Mouse (Mus musculus) embryonic facial prominence, embryonic 13.5 days (tissue): ENCODE results near the gene Ankrd12. TPM values are rescaled to one million over a fixed set of nuclear protein-coding genes. Genes with fewer than 3 reads are reported as not detected.
"Not testable (repeated sequence)": the region's sequence is repeated elsewhere in the genome, so short reads cannot be mapped to it uniquely, and the experiment has no call there.

Experiments
- ATAC-seq: fragments of 200-750 bp; cut with Nextera tagmentation; 2 replicates; pipeline ENCODE4 v1.8.0; 2017; ENCODE audit warnings: low read depth; ENCODE audit not compliant: insufficient number of reproducible peaks, insufficient read depth, low FRiP score, low TSS enrichment
- H3K27ac ChIP-seq: fragments of 300-500 bp; sonication (generic); 2 replicates; pipeline ENCODE4 v1.5.1; 2015; ENCODE audit warnings: moderate library complexity, mild to moderate bottlenecking, inconsistent platforms
- H3K27me3 ChIP-seq: fragments of 300-500 bp; sonication (generic); 2 replicates; pipeline ENCODE4 v1.6.1; 2015; ENCODE audit warnings: mild to moderate bottlenecking, inconsistent platforms
- H3K36me3 ChIP-seq: fragments of 300-500 bp; sonication (generic); 2 replicates; pipeline ENCODE4 v1.6.1; 2015; ENCODE audit warnings: mild to moderate bottlenecking, inconsistent platforms
- H3K4me1 ChIP-seq: fragments of 300-500 bp; sonication (generic); 2 replicates; pipeline ENCODE4 v1.6.1; 2015; ENCODE audit warnings: inconsistent platforms
- H3K4me2 ChIP-seq: fragments of 300-500 bp; sonication (generic); 2 replicates; pipeline ENCODE4 v1.6.1; 2015; ENCODE audit warnings: moderate library complexity, mild to moderate bottlenecking, inconsistent platforms
- H3K4me3 ChIP-seq: fragments of 300-500 bp; sonication (generic); 2 replicates; pipeline ENCODE4 v1.5.1; 2015; ENCODE audit warnings: mild to moderate bottlenecking, inconsistent platforms
- H3K9ac ChIP-seq: fragments of 300-500 bp; sonication (generic); 2 replicates; pipeline ENCODE4 v1.6.1; 2015; ENCODE audit warnings: mild to moderate bottlenecking, inconsistent platforms
- H3K9me3 ChIP-seq: fragments of 300-500 bp; sonication (generic); 2 replicates; pipeline ENCODE4 v1.6.1; 2016; ENCODE audit warnings: inconsistent platforms
- WGBS: fragments of 180-500 bp; shearing (Covaris S2); methylation state at CpG from one replicate; pipeline ENCODE4 v1.1.7; 2015; ENCODE audit warnings: mixed read lengths; 5-methylcytosine and 5-hydroxymethylcytosine counted together
- polyA plus RNA-seq: library from polyadenylated mRNA; unstranded; fragments of >200 nt; fragmentation: Nextera tagmentation; extraction: Ambion mirVana; gene quantifications from 2 replicates; pipeline ENCODE4 v1.2.1, GENCODE M21; 2015

Gene Ankrd12
- polyA plus RNA-seq, 1 experiment from 2014 or later = 41.4 TPM

DNA sequence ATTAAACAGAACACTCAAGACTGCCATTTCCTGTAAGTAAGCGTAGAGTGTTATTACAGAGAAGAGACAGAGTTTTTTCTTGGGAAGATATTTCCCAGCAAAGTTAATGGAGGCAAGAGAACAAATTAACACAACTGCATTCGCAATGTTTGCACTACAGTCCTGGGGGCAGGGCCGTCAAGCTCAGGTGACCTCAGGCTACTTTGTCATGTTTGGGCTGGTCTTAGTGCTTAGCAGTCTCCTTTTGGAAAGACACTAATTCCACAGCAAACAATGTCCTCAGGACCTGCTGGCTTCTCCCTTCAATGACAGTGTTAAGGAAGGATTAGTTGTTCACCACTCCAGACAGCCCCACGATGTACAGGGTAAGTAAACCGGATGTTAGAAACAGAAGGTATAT is 35.9 kb downstream of the Ankrd12 start:
- H3K9me3 ChIP-seq = no peaks in the 10 kb centered on the region
- H3K27ac ChIP-seq = no peak overlapping the region
- peaks cover 20% of the 10 kb centered on the region for H3K36me3 ChIP-seq
- no peaks in the 10 kb centered on the region for H3K4me1 ChIP-seq
- H3K4me3 ChIP-seq = no peak overlapping the region
- WGBS = 79% methylated on average over 5 of the region's 5 CpGs
- no peak for ATAC-seq
- H3K4me2 ChIP-seq = no peak overlapping the region
- H3K9ac ChIP-seq = no peak overlapping the region
- no peaks in the 10 kb centered on the region for H3K27me3 ChIP-seq

DNA sequence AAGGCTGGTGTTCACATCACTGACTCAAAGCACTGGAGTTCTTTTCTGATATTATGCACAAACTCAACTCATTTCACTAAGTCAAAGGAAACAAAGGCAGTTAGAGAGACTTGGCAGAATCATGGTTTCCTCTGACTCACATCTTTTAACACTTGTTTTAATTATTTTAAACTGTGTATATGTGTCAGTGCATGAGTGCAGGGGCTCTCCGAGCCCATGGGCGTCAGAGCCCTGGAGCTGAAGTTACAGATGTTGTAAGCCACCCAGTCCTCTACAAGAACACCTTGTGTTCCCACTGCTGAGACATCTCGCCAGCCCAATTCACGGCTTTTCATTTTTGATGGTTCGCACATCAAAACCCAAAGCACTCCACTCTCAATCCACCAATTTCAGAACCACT is 43.6 kb downstream of the Ankrd12 start:
- no peaks in the 10 kb centered on the region for H3K9me3 ChIP-seq
- WGBS = 93% methylated on average over 5 of the region's 5 CpGs
- H3K27ac ChIP-seq = no peak overlapping the region
- H3K4me1 ChIP-seq = no peaks in the 10 kb centered on the region
- no peak overlapping the region for H3K4me3 ChIP-seq
- no peak for ATAC-seq
- H3K36me3 ChIP-seq = peaks cover 16% of the 10 kb centered on the region
- no peaks in the 10 kb centered on the region for H3K27me3 ChIP-seq
- H3K9ac ChIP-seq = no peak overlapping the region
- no peak overlapping the region for H3K4me2 ChIP-seq

DNA sequence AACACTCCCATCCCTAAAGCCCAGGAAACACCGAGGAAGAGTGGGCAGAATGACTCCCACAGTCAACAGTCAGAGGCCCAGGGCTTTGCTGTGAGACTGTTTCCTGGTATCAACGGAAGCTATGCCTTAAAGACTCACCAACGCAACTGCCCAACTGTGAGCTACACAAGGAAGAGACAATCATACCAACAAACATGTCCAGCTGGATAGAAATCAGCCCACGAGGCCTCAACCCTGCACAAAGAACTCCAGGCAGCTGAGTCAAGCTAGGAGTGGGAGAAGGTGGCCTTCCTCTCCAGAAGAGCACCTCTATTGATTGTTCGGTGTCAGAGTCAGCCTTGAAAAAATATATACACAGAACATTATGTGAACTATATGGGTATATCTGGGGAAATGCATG is 44.9 kb downstream of the Ankrd12 start:
- no peak overlapping the region for H3K4me2 ChIP-seq

GRCm38 (mm10) chr17:66024211-66024610 is 52.7 kb downstream of the Ankrd12 start:
- Histone ChIP-seq H3K9ac (no peak overlapping the region), H3K27me3 (no peaks in the 10 kb centered on the region), H3K9me3 (no peaks in the 10 kb centered on the region), H3K4me2 (no peak overlapping the region), H3K27ac (no peak overlapping the region), H3K4me1 (no peaks in the 10 kb centered on the region), H3K36me3 (peaks cover 48% of the 10 kb centered on the region), H3K4me3 (no peak overlapping the region)
- WGBS = 88% methylated on average over 7 of the region's 7 CpGs
- ATAC-seq = no peak

More for the DNA sequence above, 44.9 kb downstream of the Ankrd12 start:
- Histone ChIP-seq H3K4me1 (no peaks in the 10 kb centered on the region), H3K27ac (no peak overlapping the region), H3K36me3 (peaks cover 21% of the 10 kb centered on the region), H3K4me3 (no peak overlapping the region), H3K27me3 (no peaks in the 10 kb centered on the region), H3K9me3 (no peaks in the 10 kb centered on the region), H3K9ac (no peak overlapping the region)
- 89% methylated on average over 5 of the region's 5 CpGs for WGBS
- ATAC-seq = no peak

GRCm38 (mm10) chr17:66011790-66012189 is 65.1 kb downstream of the Ankrd12 start:
- WGBS = 68% methylated on average over 2 of the region's 2 CpGs
- Histone ChIP-seq H3K4me1 (no peaks in the 10 kb centered on the region), H3K4me3 (no peak overlapping the region), H3K9ac (no peak overlapping the region), H3K4me2 (no peak overlapping the region), H3K27me3 (no peaks in the 10 kb centered on the region), H3K36me3 (peaks cover 6% of the 10 kb centered on the region; the same call in 1 of the 2 replicates), H3K27ac (no peak overlapping the region), H3K9me3 (0 out of 2 replicates have a peak, but pooled peaks cover 4% of the 10 kb centered on the region)
- no peak for ATAC-seq

- H3K27ac ChIP-seq = no peak overlapping the region
- H3K4me1 ChIP-seq = no peaks in the 10 kb centered on the region
- no peak overlapping the region for H3K4me3 ChIP-seq
- 78% methylated on average over 5 of the region's 5 CpGs for WGBS
- no peak for ATAC-seq
- no peak overlapping the region for H3K4me2 ChIP-seq
- no peaks in the 10 kb centered on the region for H3K27me3 ChIP-seq
- peaks cover 6% of the 10 kb centered on the region; the same call in 1 of the 2 replicates for H3K36me3 ChIP-seq
- H3K9ac ChIP-seq = no peak overlapping the region
- 0 out of 2 replicates have a peak, but pooled peaks cover 4% of the 10 kb centered on the region for H3K9me3 ChIP-seq
Observed at GRCm38 (mm10) chr17:66007892-66008291, 69.0 kb downstream of the Ankrd12 start.

DNA sequence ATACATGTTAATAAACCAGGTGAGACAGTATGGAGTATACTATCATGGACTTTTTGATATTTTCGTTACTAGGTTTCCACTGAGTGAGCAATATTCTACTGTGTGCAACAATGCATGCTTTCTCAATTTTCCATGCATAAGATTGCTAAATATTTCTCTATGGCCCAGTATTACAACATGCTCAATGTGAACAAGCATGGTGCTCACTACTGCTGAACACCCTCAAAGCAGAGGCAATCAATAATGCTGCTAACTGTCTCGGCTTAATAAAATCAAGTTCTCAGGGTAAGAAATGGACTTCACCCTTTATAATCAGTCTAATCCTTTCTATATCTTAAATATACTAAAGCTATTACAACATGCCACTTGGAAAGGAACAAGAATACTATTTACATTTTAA is 69.4 kb downstream of the Ankrd12 start:
- H3K4me2 ChIP-seq = no peak overlapping the region
- 0 out of 2 replicates have a peak, but pooled peaks cover 4% of the 10 kb centered on the region for H3K9me3 ChIP-seq
- no peaks in the 10 kb centered on the region for H3K4me1 ChIP-seq
- no peak for ATAC-seq
- 93% methylated on average over 2 of the region's 2 CpGs for WGBS
- H3K27ac ChIP-seq = no peak overlapping the region
- H3K9ac ChIP-seq = no peak overlapping the region
- peaks cover 6% of the 10 kb centered on the region; the same call in 1 of the 2 replicates for H3K36me3 ChIP-seq
- H3K27me3 ChIP-seq = no peaks in the 10 kb centered on the region
- no peak overlapping the region for H3K4me3 ChIP-seq

DNA sequence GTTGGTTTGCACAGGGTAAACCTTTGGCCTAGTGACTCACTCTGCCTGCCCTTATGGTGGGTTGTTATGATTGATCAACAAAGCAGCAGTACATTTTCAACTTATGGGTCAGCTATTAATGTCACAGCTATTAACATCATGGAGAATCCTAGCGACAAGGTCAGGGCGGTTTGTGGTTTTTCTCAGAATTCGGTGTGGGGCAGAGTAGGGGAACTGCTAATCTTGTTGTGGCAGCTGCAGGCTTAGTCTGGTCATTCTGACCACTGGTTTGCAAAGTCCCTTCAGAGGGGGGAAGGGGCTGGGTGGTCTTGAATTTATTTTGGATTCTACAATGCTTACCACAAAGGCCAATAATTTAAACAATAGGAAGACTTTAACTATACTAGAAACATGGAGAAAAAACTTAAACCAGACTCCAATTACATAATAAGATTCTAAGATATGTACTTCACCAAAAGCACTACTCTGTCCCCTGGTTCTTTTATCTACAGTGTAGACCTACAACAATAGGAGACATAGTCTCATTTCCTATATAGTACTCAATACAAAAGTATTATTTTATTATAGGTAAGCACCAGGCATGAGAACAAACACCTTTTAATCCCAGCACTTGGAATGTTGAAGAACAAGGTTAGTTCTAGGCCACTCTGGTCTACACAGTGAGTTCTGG is 88.6 kb downstream of the Ankrd12 start:
- WGBS = 89% methylated on average over 3 of the region's 3 CpGs
- no peak for ATAC-seq
- H3K27ac ChIP-seq = no peak overlapping the region
- H3K4me3 ChIP-seq = no peak overlapping the region
- no peak overlapping the region for H3K9ac ChIP-seq
- H3K9me3 ChIP-seq = no peaks in the 10 kb centered on the region
- no peak overlapping the region for H3K4me2 ChIP-seq
- H3K4me1 ChIP-seq = no peaks in the 10 kb centered on the region
- H3K27me3 ChIP-seq = no peaks in the 10 kb centered on the region
- peaks cover 5% of the 10 kb centered on the region for H3K36me3 ChIP-seq

DNA sequence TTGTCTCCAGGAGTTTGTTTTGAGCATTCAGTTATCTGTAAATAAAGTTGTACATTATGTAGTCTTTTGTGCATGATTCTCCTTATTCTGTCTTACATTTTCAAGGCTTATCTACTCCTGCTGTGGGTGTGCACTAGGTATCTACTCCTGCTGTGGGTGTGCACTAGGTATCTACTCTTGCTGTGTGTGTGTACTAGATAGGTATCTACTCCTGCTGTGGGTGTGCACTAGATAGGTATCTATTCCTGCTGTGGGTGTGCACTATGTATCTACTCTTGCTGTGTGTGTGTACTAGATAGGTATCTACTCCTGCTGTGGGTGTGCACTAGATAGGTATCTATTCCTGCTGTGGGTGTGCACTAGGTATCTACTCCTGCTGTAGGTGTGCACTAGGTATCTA is 100.2 kb downstream of the Ankrd12 start:
- H3K36me3 ChIP-seq = peaks cover 27% of the 10 kb centered on the region
- H3K4me1 ChIP-seq, H3K27ac ChIP-seq, H3K9ac ChIP-seq, H3K27me3 ChIP-seq, H3K4me3 ChIP-seq, H3K4me2 ChIP-seq, H3K9me3 ChIP-seq, ATAC-seq: not testable (repeated sequence)

GRCm38 (mm10) chr17:65967751-65968150 is 109.1 kb downstream of the Ankrd12 start:
- Histone ChIP-seq H3K36me3 (peaks cover 8% of the 10 kb centered on the region), H3K27ac (no peak overlapping the region), H3K4me3 (no peak overlapping the region), H3K9me3 (no peaks in the 10 kb centered on the region), H3K27me3 (no peaks in the 10 kb centered on the region), H3K4me1 (no peaks in the 10 kb centered on the region), H3K9ac (no peak overlapping the region), H3K4me2 (no peak overlapping the region)
- WGBS = 65% methylated on average over 11 of the region's 11 CpGs
- no peak for ATAC-seq

GRCm38 (mm10) chr17:65962263-65962662 is 114.6 kb downstream of the Ankrd12 start:
- H3K4me3 ChIP-seq = no peak overlapping the region

DNA sequence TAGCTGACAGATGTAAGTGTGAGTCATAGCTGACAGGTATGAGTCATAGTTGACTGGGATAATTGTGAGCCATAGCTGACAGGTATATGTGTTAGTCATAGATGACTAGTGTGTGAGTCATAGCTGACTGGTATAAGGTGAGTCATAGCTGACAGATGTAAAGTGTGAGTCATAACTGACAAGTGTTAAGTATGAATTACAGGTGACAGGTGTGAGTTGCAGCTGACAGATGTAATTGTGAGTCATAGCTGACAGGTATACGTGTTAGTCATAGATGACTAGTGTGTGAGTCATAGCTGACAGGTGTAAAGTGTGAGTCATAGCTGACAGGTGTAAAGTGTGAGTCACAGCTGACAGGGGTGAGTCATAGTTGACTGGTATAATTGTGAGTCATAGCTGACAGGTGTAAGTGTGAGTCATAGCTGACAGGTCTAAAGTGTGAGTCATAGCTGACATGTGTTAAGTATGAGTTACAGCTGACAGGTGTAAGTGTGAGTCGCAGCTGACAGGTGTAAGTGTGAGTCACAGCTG is 115.2 kb downstream of the Ankrd12 start:
- Histone ChIP-seq H3K4me2 (no peak overlapping the region), H3K27ac (no peak overlapping the region), H3K9ac (no peak overlapping the region), H3K4me3 (no peak overlapping the region), H3K9me3 (no peaks in the 10 kb centered on the region), H3K36me3 (no peaks in the 10 kb centered on the region), H3K4me1 (peaks cover 10% of the 10 kb centered on the region), H3K27me3 (no peaks in the 10 kb centered on the region)
- 83% methylated on average over 2 of the region's 2 CpGs for WGBS
- ATAC-seq = peak; percentile 37; the same call in 1 of the 2 replicates

More at GRCm38 (mm10) chr17:65962263-65962662, 114.6 kb downstream of the Ankrd12 start:
- no peak overlapping the region for H3K27ac ChIP-seq
- 94% methylated on average over 2 of the region's 2 CpGs for WGBS
- peaks cover 8% of the 10 kb centered on the region for H3K4me1 ChIP-seq
- H3K4me2 ChIP-seq = no peak overlapping the region
- no peak overlapping the region for H3K9ac ChIP-seq
- no peaks in the 10 kb centered on the region for H3K9me3 ChIP-seq
- H3K36me3 ChIP-seq = no peaks in the 10 kb centered on the region
- H3K27me3 ChIP-seq = no peaks in the 10 kb centered on the region
- no peak for ATAC-seq
